Mouse (Mus musculus) right cerebral cortex, adult 18-20 months (tissue): ENCODE results near the gene Mlana.

ENCODE experiments used
- DNase-seq: peaks from one replicate; pipeline ENCODE4 v3.0.0; 2022; ENCODE audit warnings: mixed read lengths

Mlana gene

GRCm38 (mm10) chr19:29676479-29677193 is 21.0 kb upstream of the Mlana start:
- DNase-seq: no peak

GRCm38 (mm10) chr19:29678181-29678778 is 19.3 kb upstream of the Mlana start:
- no peak for DNase-seq

DNA sequence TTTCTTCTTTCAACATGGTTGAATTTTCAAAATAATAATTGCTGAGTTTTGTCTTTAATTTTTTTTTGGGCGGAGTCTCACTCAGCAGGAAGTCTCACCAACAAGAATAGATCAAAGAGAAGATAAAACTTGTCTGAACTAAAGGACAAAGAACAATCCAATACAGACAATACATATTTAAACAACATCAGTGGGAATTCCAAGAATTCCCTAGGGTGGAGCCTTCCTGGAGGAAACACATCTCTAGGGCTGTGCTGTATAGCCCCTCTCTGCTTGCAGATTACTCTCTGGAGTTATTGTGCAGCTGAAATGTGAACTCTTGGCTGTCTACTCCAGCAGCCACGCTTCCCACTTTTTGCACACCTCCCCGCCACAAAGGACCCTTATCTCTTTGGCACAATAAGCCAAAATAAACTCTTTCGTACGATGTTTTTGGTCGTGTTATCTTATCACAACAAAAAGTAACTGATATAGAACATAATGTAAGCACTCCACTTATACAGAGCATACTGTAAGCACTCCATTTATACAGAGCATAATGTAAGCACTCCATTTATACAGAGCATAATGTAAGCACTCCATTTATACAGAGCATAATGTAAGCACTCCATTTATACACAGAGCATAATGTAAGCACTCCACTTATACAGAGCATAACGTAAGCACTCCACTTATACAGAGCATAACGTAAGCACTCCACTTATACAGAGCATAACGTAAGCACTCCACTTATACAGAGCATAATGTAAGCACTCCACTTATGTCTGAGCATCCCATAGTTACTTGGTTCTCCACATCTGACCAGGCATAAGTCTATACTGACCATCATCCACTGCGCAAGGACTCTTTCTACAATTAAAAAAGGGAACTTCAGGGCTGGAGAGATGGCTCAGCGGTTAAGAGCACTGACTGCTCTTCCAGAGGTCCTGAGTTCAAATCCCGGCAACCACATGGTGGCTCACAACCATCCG is 17.2 kb upstream of the Mlana start:
- no peak for DNase-seq

DNA sequence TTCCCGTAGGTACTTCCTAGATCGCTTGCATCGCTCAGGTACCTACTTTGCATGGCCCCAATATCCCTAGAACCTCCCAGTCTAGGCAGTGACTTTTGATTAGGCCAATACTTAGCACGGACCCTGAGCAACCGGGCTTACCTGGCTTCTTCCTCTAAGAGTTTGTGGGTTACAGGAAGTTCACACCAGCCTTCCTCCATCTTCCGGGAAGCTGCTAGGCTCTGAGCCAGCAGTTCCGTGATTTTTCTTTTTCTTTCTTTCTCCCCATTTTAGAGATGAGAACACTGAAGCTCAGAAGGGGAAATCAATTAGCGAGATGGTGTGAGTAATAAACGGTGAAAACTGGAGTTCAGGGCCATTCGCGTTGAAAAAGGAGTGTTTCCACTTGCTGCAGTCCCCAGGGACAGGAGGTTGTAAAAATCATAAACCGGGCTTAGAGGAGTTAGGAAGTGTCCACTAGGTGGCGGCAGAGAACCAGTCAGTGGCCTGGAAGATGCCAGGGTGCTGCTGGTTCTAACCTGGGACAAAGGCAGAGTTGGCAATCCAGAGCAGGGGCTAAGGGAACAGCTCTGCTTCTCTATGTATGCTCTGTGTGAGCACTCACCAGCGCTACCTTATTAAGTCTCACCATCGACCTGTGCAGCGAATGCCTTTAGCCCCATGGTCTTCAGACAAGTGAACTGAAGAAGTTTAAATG is 13.6 kb upstream of the Mlana start:
- peak; percentile 80 for DNase-seq

GRCm38 (mm10) chr19:29695071-29695470 is 2.6 kb upstream of the Mlana start:
- no peak for DNase-seq

DNA sequence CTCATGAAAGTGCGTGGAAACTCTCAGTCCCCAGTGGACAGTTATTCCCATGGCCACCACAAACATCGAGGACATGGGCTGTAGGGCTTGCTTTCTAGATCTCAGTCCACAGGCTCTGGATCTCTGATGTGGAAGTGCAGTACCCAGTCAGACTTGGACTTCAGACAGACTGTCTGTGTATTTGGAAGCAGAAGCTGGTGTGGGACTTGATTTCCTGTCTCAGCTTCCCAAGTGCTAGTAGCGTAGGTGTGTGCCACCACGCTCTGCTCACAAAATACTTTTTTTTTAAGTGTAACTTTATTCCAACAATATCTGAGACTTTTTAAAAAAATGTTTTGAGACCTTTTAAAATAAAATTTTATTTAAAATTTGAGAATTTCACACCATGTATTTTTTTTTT is 1.3 kb upstream of the Mlana start:
- peak; percentile 49 for DNase-seq

GRCm38 (mm10) chr19:29696840-29697239 is 784 bp upstream of the Mlana start:
- DNase-seq: no peak

- DNase-seq: peak; percentile 44
Measured at GRCm38 (mm10) chr19:29701707-29702106, 4.1 kb downstream of the Mlana start.

DNA sequence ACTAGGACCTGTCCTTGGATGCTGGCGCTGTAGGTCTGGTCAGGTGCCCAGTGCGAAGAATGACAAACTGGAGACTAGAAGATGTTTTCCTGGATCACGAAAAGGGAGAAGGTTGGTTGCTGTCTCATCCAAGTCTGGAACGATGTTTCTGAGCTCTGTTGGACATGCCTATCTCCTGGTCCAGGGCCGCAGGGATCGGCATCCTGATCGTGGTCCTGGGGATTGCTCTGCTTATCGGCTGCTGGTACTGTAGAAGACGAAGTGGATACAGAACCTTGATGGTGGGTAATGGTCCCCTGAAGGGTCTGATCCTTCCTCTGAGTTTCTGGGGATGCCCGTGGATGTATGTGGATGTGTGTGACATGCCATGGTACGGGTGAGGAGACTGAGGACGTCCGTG is 6.8 kb downstream of the Mlana start:
- no peak for DNase-seq

GRCm38 (mm10) chr19:29707314-29707898 is 9.8 kb downstream of the Mlana start:
- DNase-seq: no peak

DNA sequence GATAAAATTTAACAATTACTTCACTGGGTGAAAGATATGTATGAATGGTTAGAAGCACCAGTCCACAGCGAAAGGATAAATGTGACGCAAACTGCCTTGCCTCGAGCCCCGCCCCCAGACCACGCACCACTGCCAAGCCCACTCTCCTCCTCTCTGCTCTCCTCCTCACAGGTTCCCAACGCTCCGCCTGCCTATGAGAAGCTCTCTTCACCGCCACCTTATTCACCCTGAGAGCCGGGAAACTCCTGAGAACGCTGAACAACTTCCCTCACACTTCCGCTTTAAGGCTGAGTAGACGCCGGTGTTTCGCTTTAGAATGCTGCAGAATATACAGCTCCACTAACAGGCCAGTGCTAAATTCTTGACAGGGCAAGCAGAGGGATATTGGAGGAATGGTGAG is 10.4 kb downstream of the Mlana start:
- DNase-seq: no peak

DNA sequence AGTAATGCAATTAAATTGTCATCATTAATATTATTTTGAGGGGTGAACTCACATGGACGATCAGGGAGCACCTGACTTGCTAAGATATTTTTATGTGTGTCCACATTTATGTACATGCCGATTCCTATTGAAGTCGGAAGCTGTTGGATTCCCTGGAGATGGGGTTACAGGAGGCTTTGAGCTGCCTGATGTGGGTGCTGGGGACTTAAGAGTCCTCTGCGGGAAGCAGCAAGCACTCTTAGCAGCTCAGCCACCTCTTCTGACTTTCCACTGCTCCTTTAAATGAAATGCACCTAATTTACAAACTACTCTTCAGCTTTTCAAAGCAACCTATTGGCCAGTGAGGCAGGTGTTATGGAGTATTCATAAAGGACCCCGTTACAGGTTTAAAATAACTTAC is 10.8 kb downstream of the Mlana start:
- DNase-seq: no peak

GRCm38 (mm10) chr19:29709461-29709860 is 11.8 kb downstream of the Mlana start:
- DNase-seq: no peak

- no peak for DNase-seq
Measured at GRCm38 (mm10) chr19:29713451-29713850, 15.8 kb downstream of the Mlana start.

DNA sequence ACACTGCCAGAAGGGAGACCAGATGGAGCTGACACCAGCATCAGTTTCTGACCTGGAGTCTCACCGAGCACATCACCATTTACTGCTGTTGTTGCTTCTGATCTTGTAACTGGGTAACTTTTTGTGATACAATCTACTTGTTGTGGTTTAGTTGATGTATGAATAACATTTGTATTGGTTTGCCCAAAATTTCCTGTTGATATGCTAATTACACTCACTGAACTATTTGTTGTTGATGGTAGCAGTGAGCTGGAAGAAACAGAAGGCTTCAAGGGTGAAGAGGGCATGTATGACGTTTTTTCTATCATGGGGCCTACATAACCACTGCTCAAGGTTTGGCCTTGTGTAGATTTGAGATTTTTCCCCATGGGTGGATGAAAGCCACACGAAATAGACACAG is 20.2 kb downstream of the Mlana start:
- DNase-seq: no peak

GRCm38 (mm10) chr19:29718476-29718875 is 20.9 kb downstream of the Mlana start:
- DNase-seq: no peak

- no peak for DNase-seq
Measured at GRCm38 (mm10) chr19:29735421-29735820, 37.8 kb downstream of the Mlana start.

DNA sequence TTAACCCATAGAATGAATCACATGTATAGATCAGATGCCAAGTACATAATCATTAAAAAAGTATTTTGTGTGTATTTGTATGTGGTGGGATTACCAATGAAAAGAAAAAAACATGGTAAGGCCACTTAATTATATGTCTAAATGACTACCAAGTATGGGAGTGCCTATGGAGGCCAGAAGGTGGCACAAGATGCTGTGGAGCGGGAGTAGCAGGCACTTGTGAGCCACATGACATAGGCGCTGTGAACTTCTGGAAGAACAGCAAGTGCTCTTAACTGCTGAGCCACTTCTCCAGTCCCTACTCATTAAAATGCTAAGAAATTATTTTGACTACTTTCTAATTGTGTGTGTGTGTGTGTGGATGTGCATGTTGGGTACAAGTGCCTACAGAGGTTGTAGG is 42.0 kb downstream of the Mlana start:
- DNase-seq: no peak

DNA sequence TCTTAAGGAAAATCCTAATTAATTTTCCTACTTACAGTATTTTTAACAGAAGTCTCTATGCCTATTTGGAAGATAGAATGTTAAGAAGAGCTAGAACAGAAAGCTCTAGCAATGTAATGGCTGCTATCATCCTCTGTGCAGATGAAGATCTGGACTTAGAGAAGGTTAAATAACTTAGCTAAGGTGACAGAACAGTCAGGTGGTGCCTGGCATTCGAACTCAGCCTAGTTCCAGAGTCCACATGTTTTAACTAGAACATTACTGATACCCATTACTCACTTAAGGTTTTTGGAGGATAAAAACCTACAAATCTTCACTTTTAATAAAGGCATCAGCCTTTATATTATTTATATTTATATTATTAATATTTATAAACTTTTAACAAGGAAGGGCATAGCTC is 43.0 kb downstream of the Mlana start:
- no peak for DNase-seq

- DNase-seq: no peak
Measured at GRCm38 (mm10) chr19:29743531-29743930, 45.9 kb downstream of the Mlana start.

- no peak for DNase-seq
Measured at GRCm38 (mm10) chr19:29750994-29751393, 53.4 kb downstream of the Mlana start.

DNA sequence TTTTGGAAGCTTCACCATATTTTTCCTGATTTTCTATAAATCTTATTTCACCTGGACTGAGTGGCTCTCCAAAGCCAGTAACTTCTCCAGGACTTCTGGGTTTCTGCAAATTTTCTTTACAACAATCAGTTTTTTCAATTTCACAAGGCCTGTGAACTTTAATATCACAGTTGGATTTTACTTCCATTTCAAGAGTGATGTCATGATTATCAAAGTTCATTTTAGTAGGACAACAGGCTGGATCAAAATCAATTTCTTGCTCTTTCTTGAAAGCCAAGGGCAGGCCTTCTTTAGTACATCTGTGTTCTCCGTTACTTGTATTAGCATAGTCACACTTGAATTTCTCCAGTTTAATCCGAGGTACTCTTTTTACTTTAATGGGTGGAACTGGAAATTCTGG is 56.3 kb downstream of the Mlana start:
- DNase-seq: no peak
